Mouse (Mus musculus): Measurements from ENCODE around the gene Itpk1. TPM values are rescaled to one million over a fixed set of nuclear protein-coding genes. Genes with fewer than 3 reads are reported as not detected.
A peak's percentile ranks its signal among the peaks of the same experiment; 100 is the strongest.

Gene Itpk1
- polyA plus RNA-seq, 1 experiment from 2014 or later: 39.1 TPM

- H3K27ac ChIP-seq: no peak overlapping the region
- peaks cover 9% of the 10 kb centered on the region; the same call in 1 of the 2 replicates for H3K4me1 ChIP-seq (replicated peaks)
- 90% methylated on average over 8 of the region's 8 CpGs for WGBS
- no peak overlapping the region for H3K4me2 ChIP-seq (replicated peaks)
- H3K36me3 ChIP-seq: 0 out of 2 replicates have a peak, but pooled peaks cover 2% of the 10 kb centered on the region
- no peak overlapping the region for H3K9ac ChIP-seq
- no peaks in the 10 kb centered on the region for H3K9me3 ChIP-seq
- no peaks in the 10 kb centered on the region for H3K27me3 ChIP-seq (replicated peaks)
- ATAC-seq: no peak
- H3K4me3 ChIP-seq (replicated peaks): no peak overlapping the region
Observed at GRCm38 (mm10) chr12:102610927-102611326, 93.8 kb downstream of the Itpk1 start.

GRCm38 (mm10) chr12:102607808-102608517, 96.8 kb downstream of the Itpk1 start:
- no peak overlapping the region for H3K4me3 ChIP-seq (replicated peaks)
- H3K27me3 ChIP-seq (replicated peaks): no peaks in the 10 kb centered on the region
- no peak overlapping the region for H3K27ac ChIP-seq
- ATAC-seq: no peak
- 79% methylated on average over 11 of the region's 11 CpGs for WGBS
- H3K9ac ChIP-seq: no peak overlapping the region
- no peak overlapping the region for H3K4me2 ChIP-seq (replicated peaks)
- no peaks in the 10 kb centered on the region for H3K9me3 ChIP-seq
- 0 out of 2 replicates have a peak, but pooled peaks cover 2% of the 10 kb centered on the region for H3K36me3 ChIP-seq
- peaks cover 9% of the 10 kb centered on the region; the same call in 1 of the 2 replicates for H3K4me1 ChIP-seq (replicated peaks)

GRCm38 (mm10) chr12:102607066-102607465, 97.7 kb downstream of the Itpk1 start:
- 91% methylated on average over 8 of the region's 8 CpGs for WGBS
- Histone ChIP-seq H3K9me3 (no peaks in the 10 kb centered on the region), H3K4me1 (replicated peaks) (peaks cover 14% of the 10 kb centered on the region)

DNA sequence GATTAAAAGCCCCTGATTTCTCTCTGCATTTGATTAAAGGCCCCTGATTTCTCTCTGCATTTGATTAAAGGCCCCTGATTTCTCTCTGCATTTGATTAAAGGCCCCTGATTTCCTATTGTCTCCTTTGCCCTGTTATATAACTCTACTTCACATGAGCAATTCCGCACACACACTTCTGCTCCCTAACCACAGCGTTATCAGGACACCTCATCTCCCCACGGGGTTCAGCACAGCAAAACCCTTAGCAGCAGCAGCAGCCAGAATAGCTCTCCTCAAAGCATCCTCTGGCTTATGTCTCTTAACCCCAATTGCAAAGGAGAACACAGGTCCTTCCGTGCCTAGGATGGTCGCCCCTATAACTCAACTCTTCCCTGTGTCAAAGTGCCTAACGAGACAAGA, 99.1 kb downstream of the Itpk1 start:
- H3K9ac ChIP-seq: no peak overlapping the region
- no peaks in the 10 kb centered on the region for H3K9me3 ChIP-seq
- H3K27me3 ChIP-seq (replicated peaks): no peaks in the 10 kb centered on the region
- H3K36me3 ChIP-seq: 0 out of 2 replicates have a peak, but pooled peaks cover 2% of the 10 kb centered on the region
- no peak overlapping the region for H3K4me3 ChIP-seq (replicated peaks)
- no peak overlapping the region for H3K27ac ChIP-seq
- H3K4me2 ChIP-seq (replicated peaks): no peak overlapping the region
- H3K4me1 ChIP-seq (replicated peaks): peaks cover 29% of the 10 kb centered on the region
- no peak for ATAC-seq
- 91% methylated on average over 6 of the region's 6 CpGs for WGBS

More at GRCm38 (mm10) chr12:102607066-102607465, 97.7 kb downstream of the Itpk1 start:
- H3K27ac ChIP-seq: no peak overlapping the region
- H3K9ac ChIP-seq: no peak overlapping the region
- H3K36me3 ChIP-seq: 0 out of 2 replicates have a peak, but pooled peaks cover 2% of the 10 kb centered on the region
- no peaks in the 10 kb centered on the region for H3K27me3 ChIP-seq (replicated peaks)
- H3K4me3 ChIP-seq (replicated peaks): no peak overlapping the region
- no peak overlapping the region for H3K4me2 ChIP-seq (replicated peaks)
- no peak for ATAC-seq

GRCm38 (mm10) chr12:102602255-102603041, 102.3 kb downstream of the Itpk1 start:
- Histone ChIP-seq H3K27me3 (replicated peaks) (no peaks in the 10 kb centered on the region), H3K9me3 (no peaks in the 10 kb centered on the region), H3K4me3 (replicated peaks) (no peak overlapping the region), H3K4me2 (replicated peaks) (no peak overlapping the region), H3K4me1 (replicated peaks) (peaks cover 33% of the 10 kb centered on the region), H3K9ac (no peak overlapping the region), H3K27ac (0 out of 2 replicates have a peak overlapping the region, but pooled peaks have one; percentile 14), H3K36me3 (0 out of 2 replicates have a peak, but pooled peaks cover 2% of the 10 kb centered on the region)
- no peak for ATAC-seq
- WGBS: 56% methylated on average over 9 of the region's 9 CpGs

DNA sequence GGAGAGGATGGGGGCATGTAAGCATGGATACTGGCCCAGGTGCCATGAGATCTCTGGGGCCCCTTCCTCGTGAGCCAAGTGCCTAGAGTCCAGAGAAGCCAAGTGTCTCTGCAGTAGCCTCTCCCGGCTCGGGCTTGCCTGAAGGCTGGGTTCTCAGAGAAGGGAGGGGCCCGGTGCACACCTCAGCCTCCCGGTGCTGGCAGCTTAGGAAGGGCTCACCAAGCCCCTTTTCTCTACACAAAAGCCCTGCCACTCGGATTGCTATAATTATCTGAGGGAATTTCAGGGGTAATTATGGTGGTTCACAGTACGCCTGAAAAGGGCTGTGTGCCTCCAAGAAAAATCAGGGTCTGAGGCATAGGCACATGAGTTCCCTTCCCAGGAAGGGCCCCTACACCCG, 102.9 kb downstream of the Itpk1 start:
- 0 out of 2 replicates have a peak, but pooled peaks cover 2% of the 10 kb centered on the region for H3K36me3 ChIP-seq
- H3K27ac ChIP-seq: 0 out of 2 replicates have a peak overlapping the region, but pooled peaks have one; percentile 14
- no peaks in the 10 kb centered on the region for H3K27me3 ChIP-seq (replicated peaks)
- no peak overlapping the region for H3K9ac ChIP-seq
- H3K4me1 ChIP-seq (replicated peaks): peaks cover 37% of the 10 kb centered on the region
- ATAC-seq: no peak
- no peak overlapping the region for H3K4me3 ChIP-seq (replicated peaks)
- no peak overlapping the region for H3K4me2 ChIP-seq (replicated peaks)
- H3K9me3 ChIP-seq: no peaks in the 10 kb centered on the region
- 50% methylated on average over 8 of the region's 8 CpGs for WGBS

- Histone ChIP-seq H3K27ac (no peak overlapping the region), H3K27me3 (replicated peaks) (no peaks in the 10 kb centered on the region), H3K4me1 (replicated peaks) (peaks cover 37% of the 10 kb centered on the region), H3K4me2 (replicated peaks) (no peak overlapping the region), H3K9me3 (no peaks in the 10 kb centered on the region), H3K9ac (no peak overlapping the region), H3K4me3 (replicated peaks) (no peak overlapping the region), H3K36me3 (no peaks in the 10 kb centered on the region)
- no peak for ATAC-seq
- WGBS: 76% methylated on average over 6 of the region's 6 CpGs
Observed at GRCm38 (mm10) chr12:102600345-102600744, 104.4 kb downstream of the Itpk1 start.

GRCm38 (mm10) chr12:102599801-102600200, 104.9 kb downstream of the Itpk1 start:
- H3K4me2 ChIP-seq (replicated peaks): no peak overlapping the region
- no peaks in the 10 kb centered on the region for H3K36me3 ChIP-seq
- H3K27me3 ChIP-seq (replicated peaks): no peaks in the 10 kb centered on the region
- ATAC-seq: peak; percentile 14; the same call in 1 of the 2 replicates
- no peak overlapping the region for H3K4me3 ChIP-seq (replicated peaks)
- no peaks in the 10 kb centered on the region for H3K9me3 ChIP-seq
- no peak overlapping the region for H3K9ac ChIP-seq
- H3K27ac ChIP-seq: peak overlapping the region; percentile 36; the same call in 1 of the 2 replicates
- 77% methylated on average over 7 of the region's 7 CpGs for WGBS
- peaks cover 37% of the 10 kb centered on the region for H3K4me1 ChIP-seq (replicated peaks)

- WGBS: 98% methylated on average over 3 of the region's 3 CpGs
- no peak overlapping the region for H3K9ac ChIP-seq
- no peak overlapping the region for H3K4me3 ChIP-seq (replicated peaks)
- H3K4me1 ChIP-seq (replicated peaks): peaks cover 50% of the 10 kb centered on the region
- no peaks in the 10 kb centered on the region for H3K9me3 ChIP-seq
- no peaks in the 10 kb centered on the region for H3K27me3 ChIP-seq (replicated peaks)
- no peaks in the 10 kb centered on the region for H3K36me3 ChIP-seq
- no peak for ATAC-seq
- no peak overlapping the region for H3K4me2 ChIP-seq (replicated peaks)
- no peak overlapping the region for H3K27ac ChIP-seq
Observed at GRCm38 (mm10) chr12:102598535-102598934, 106.2 kb downstream of the Itpk1 start.

DNA sequence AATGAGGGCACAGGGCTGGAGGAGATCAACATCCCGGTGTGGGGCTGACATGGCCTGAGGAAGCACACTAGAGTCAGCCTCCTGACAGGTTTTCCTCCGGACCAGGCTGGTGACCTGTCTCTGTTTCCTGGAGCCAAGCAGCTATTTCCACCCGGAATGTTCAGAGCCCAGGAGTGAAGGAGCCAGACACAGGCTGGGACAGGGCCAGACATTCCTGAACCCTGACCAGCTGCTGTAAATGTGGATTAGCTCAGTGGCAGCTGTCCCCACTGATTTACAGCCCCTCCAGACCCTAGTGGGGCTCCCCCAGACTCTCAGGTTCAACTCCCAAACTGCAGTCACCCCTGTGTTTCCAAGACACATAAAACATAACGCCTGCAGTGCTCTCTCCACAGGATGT, 107.3 kb downstream of the Itpk1 start:
- Histone ChIP-seq H3K4me3 (replicated peaks) (no peak overlapping the region), H3K36me3 (no peaks in the 10 kb centered on the region), H3K4me2 (replicated peaks) (no peak overlapping the region), H3K9me3 (no peaks in the 10 kb centered on the region), H3K9ac (no peak overlapping the region), H3K4me1 (replicated peaks) (peaks cover 53% of the 10 kb centered on the region), H3K27me3 (replicated peaks) (no peaks in the 10 kb centered on the region), H3K27ac (peak overlapping the region; percentile 38)
- 25% methylated on average over 4 of the region's 4 CpGs for WGBS
- ATAC-seq: peak; percentile 57

GRCm38 (mm10) chr12:102596410-102596809, 108.3 kb downstream of the Itpk1 start:
- H3K9me3 ChIP-seq: no peaks in the 10 kb centered on the region
- H3K4me2 ChIP-seq (replicated peaks): no peak overlapping the region
- H3K27ac ChIP-seq: no peak overlapping the region
- no peaks in the 10 kb centered on the region for H3K27me3 ChIP-seq (replicated peaks)
- ATAC-seq: no peak
- H3K4me1 ChIP-seq (replicated peaks): peaks cover 44% of the 10 kb centered on the region
- H3K9ac ChIP-seq: no peak overlapping the region
- H3K4me3 ChIP-seq (replicated peaks): no peak overlapping the region
- no peaks in the 10 kb centered on the region for H3K36me3 ChIP-seq
- WGBS: 67% methylated on average over 7 of the region's 7 CpGs

GRCm38 (mm10) chr12:102594627-102595026, 110.1 kb downstream of the Itpk1 start:
- ATAC-seq: no peak
- Histone ChIP-seq H3K27ac (peak overlapping the region; percentile 18), H3K9me3 (no peaks in the 10 kb centered on the region), H3K9ac (no peak overlapping the region), H3K4me3 (replicated peaks) (no peak overlapping the region), H3K27me3 (replicated peaks) (no peaks in the 10 kb centered on the region), H3K4me2 (replicated peaks) (no peak overlapping the region), H3K4me1 (replicated peaks) (peaks cover 27% of the 10 kb centered on the region), H3K36me3 (no peaks in the 10 kb centered on the region)
- WGBS: 76% methylated on average over 9 of the region's 9 CpGs
